Mouse (Mus musculus) thymus, postnatal 0 days (tissue): Measurements from ENCODE around the gene Pfn1. TPM values are rescaled to one million over a fixed set of nuclear protein-coding genes. Genes with fewer than 3 reads are reported as not detected.

Source experiments
- DNase-seq: peaks from one replicate; pipeline ENCODE4 v3.0.0-alpha.2; 2015; ENCODE audit warnings: low spot score
- polyA plus RNA-seq: library from polyadenylated mRNA; unstranded; fragments of >200 nt; fragmentation: Nextera tagmentation; extraction: Ambion mirVana; gene quantifications from 2 replicates; pipeline ENCODE4 v1.2.1, GENCODE M21; 2015

The Pfn1 gene
- polyA plus RNA-seq, 1 experiment from 2014 or later, result 2,783 TPM

DNA sequence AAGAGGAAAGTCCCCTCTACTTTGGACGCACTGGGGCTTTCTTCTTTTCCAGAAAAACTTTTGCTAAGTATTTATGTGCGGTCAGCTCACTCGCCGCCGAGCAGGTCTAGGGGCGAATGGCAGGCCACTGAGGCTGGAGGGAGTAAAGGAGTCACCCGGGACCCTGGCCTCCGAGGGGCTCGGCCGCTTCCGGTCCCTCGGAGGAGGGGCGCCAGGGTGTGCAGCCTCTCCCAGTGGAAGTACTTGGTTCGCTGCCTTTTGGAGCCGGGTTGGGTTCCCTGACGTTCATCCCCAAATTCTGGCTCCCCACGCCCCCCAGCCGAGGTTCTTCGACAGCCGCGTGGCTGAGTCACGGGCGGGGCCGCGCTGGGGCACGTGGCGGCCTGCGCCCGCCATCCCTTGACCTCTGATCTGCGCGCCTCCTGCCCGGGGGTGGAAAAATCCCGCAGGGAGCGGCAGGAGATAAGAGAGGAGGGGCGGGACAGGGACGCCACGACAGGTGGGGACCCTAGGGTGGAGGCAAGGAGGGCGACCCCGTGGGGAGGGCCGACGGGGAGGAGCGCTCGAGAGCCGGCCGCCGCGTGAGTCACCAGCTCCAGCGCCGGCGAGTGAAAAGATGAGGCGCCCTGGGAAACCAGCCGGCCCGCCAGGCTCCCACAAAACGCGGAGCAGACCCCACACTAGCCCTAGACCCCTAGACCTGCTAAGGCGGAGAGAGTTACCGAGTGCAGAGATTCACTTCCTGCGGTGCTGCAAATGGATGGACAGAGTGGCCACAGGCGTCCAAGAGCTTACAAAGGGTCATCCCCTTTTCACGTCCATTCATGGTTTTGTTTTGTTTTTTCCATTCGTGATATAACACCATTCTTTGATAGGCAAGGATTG, 1.4 kb upstream of the Pfn1 start:
- peak; percentile 22 for DNase-seq

DNA sequence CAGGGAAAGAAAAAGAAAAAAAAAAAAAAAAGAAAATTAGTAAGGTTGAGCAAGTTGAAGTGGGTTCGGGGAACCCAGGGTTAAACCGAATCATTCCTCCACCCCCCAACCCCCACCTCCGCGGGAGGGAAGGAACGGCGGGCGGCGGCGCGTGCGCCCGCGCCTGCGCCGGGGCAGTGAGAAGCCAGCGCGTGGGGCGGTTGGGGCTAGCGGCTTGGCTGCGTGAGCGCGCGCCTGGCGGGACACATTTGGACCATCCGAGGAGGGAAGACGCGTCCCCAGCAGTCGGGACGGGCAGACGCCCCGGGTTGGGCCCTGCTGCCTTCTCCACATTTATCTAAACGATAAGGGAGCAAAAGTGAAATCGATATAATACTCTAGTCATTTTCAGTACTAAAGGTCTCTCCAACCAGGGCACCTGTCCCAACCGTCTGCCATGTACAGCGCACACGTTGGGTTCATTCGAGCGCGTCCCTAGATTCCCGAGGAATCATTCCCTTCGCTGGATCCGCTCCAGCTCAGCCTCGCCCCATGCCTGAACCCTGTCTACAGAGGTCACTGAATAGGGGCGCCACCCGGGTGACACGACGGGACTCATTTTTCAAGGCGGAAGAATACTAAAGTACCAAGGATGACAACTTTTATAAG, 603 bp upstream of the Pfn1 start:
- DNase-seq, result peak; percentile 84

DNA sequence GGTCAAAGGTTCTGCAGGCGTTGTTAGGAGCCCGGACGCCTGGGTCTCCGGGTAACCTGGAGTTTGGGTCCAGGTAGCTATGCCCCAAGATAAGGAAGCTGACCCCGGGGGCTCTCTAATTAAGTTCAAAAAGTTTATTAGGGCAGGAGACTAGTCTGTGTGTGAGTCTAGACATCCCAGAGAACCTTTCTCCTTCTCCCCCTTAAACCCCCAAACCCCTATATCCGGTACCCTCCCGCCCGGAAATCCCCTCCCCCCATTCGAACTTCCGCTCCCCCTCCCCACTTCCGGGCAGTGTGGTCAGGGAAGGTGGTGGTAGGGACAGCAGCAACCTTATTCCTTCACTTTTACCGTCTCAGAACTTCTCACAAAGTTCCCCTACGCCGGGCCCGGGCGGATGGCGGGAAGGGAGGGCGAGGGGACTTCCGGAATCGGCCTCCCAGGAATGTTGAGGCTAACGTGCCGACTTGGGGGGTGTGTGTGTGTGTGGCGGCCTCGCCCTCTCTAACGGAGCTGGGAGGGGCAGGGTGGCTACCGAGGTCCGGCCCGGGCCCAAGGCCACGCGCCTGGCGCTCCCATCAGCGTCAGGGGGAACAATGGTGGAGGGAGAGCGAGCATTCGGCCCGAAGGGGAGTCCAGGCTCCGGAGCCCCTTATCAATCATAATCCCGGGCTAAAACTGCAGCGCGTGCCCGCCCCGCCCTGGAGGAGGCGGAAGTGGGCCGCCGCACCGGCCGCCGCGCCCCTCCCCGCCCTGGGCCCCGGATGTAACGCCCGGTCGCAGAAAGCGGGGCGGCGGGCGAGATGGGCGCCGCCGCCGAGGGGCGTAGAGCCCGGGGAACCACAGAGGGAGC, 873 bp downstream of the Pfn1 start:
- peak; percentile 82 for DNase-seq

DNA sequence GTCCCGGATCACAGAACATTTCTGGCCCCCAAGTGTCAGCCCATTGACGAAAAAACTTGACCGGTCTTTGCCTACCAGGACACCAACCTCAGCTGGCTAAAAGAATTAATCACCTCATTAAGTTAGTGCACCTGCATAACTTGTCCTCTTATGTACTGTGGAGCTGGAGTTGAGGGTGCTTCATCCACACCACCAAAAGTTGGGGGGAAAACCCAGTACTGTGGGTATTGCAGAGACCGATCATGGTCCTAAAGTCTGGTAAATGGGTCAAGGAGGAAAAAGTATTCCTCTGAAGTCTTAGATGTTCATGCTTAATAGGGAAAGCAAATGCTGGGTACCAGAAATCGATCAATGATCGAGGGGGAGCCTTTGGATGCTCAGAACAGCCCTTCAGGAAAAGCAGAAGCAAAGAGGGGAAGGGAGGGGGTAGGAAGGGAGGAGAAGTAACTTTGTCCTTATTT, 1.5 kb downstream of the Pfn1 start:
- no peak for DNase-seq

DNA sequence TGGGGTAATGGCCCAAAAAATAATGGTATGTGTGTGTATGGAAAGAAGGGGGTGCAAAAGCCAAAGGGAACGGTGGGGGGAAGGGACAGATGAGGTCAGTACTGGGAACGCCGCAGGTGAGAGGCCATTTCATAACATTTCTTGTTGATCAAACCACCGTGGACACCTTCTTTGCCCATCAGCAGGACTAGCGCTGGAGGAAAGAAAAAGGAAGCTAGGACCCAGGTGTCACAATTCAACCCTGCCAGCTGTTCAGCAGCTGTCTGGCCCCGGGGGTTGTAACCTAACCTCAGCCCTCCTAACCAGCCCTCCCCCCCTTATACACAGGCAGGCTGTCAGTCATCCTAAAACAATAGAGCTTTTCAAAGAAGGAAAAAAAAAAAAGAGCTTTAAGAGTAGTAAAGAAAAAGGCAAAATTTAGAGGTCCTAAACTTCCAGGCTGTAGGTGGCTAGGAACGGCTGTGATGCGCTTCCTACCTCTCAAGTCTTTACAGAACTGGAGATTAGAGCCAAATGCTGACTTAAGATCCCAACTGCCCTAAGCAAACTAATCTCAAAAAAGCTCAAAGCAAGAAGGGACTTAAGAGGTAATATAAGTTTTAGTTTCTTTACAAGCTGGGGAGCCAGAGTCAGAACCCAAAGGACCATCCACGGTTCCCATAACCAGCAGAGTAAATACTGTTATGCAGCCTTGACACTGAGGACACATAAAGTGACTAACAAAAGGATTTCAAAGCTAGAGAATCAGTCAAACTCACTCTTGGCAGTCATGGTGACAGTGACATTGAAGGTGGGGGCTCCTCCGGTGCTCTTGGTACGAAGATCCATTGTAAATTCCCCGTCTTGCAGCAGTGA, 2.2 kb downstream of the Pfn1 start:
- peak; percentile 81 for DNase-seq

DNA sequence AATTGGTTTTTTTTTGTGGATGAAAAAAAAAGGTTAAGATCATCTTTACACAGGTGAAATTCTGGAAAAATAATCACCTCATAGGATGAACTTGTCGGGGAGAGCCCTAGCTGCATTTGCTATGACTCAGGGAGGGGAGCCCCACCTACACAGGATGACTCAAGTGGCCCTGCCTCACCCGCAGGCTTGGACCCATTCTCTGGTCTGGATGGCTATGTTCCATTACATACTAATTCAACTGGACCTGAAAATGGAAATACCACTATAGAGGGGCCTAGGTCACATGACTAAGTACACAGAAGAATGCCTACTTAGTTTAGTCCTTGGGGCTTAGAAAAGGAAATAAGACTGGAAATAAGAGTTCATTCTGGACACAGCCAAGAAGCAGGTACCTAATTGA, 3.1 kb downstream of the Pfn1 start:
- DNase-seq, result no peak

DNA sequence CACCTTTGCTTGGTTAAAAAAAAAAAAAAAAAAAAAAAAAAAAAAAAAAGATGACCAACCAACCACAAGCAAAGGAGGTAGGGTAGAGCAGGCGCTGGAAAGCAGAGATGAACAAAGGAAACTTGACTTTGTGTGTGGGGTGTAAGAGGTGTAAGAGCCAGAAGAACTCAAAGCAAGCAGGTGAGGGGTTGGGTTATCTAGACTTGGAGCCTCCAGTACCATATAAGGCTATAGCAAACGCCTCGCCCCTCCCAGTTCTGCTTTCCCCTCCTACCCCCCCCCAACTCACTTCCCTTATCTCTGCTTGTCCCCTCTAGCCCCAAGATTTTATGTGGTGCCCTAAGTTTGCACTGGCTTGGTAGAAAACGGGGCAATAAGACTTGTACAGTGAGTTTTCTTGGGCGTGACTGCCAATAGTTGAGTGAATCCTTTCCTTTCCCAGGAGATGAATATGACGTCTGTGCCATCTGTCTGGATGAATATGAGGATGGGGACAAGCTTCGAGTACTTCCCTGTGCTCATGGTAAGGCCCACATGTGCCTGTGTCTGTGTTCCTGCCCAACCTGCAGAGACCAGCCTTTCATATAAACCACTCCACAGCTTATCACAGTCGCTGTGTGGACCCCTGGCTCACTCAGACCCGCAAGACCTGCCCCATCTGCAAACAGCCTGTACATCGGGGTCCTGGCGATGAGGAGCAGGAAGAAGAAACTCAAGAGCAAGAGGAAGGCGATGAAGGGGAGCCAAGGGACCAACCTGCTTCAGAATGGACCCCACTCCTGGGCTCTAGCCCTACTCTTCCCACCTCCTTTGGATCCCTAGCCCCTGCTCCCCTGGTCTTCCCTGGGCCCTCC, 3.9 kb downstream of the Pfn1 start:
- peak; percentile 68 for DNase-seq

DNA sequence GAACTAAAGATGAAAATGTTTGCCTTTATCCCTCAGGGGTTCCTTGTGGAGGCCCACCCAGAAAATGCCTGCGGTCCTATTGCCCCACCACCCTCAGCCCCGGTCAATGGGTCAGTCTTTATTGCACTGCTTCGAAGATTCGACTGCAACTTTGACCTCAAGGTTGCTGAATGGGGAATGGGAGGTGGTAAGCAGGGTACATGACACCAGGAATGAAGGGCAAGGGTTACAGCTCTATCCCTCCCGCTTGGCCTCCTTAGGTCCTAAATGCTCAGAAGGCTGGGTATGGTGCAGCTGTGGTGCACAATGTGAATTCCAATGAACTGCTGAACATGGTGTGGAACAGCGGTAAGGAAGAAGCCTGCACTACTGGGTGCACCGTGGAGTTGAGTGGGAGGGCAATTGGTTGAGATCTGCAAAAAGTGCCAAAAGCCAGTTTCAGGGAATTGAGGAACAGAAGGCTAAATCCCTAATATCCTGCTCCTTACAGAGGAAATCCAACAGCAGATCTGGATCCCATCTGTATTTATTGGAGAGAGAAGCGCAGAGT, 5.2 kb downstream of the Pfn1 start:
- DNase-seq, result no peak

DNA sequence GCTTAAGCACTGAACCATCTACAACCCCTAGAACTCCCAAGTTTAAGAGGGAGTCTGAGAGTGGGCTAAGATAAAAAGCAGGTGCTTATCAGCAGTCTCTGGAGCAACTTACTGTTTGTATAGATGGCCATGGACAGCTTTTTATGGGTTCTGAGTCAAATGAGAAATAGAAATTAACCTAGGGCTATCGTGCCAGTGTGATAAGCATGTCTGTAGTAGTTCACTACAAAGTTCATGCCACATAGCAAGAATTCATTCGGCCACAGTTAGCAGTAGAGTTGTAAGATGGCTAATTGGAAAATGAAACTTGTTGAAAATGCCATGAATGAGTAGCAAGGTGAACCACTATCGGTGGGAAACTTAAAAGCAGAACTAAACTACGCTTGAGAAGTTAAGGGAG, 5.9 kb downstream of the Pfn1 start:
- DNase-seq, result no peak

DNA sequence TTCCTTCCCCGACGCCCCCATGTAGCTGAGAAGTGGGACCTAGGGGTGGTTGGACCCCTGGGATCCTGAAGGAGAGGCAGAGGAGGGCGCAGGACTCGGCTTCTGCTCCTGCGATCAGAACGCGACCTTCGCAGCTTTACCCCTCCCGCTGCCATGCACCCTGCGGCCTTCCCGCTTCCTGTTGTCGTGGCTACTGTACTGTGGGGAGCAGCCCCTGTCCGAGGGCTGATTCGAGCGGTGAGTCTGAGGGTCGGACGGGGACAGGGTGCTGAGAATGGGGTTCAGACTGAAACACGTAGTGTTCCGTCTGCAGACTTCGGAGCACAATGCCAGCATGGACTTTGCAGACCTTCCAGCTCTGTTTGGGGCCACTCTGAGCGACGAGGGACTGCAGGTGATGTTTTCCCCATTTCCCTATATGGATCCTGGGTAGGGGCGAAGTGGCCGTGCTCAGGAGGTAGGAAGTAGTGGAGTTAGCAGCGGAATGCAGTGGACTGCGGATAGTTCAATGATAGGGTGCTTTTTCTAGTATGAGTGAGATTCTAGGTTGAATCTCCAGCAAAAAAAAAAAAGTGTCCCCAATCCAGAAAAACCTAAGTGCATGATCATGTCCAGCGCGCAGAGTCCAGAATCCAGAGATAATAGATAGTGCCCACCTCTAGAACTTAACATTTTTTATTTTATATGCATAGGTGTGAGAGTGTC, 6.6 kb downstream of the Pfn1 start:
- DNase-seq, result no peak

DNA sequence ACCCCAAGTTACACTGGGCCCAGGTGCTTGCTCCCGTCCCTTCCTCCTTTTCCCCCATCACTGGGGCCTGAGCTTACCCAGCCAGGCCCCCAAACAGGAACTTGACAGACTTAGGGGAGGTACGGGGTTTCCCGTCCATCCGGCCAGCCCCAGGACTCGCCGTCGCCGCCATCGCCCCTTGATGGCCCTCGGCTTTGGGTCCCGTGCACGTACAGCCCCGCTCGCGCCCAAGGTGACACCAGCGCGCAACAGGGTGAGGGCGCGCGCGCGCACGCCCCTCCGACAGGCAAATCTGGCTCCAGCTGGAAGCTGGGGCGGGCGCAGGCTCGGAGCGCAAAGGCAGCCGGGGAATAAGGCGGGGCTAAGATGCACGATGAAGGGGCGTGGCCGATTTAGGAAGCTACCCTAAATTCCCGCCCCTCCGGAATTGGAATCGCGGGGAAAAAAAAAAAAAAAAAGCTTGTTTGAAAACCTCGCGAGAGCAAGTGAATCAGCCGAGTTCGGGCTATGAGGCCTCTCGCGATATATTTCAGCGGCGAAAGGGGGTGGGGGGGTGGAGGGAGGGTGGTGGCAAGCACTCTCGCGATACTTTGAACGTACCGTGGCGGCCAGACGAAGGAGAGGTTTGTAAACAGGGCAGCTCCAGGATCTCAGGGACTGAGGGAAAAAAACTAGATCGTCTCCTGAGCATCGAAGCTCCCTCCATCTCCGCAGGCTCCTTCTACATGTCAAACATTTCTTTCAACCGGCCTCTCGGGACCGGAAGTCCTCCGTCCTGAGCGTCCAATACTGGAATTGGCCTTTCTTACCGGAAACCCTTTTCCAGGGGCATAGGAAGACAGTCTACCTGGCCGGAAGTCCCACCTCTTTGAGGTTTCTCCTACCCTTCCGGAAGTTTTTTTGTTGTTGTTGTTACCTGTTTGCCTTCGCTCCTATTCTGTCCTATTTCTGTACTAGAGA, 7.5 kb downstream of the Pfn1 start, which contains the start of the genes Rnf167 and Slc25a11:
TSS of gene Rnf167 (plus strand) at position 545 of the 960 bp plus-strand sequence.
TSS of gene Slc25a11 (minus strand) at position 789 of the 960 bp plus-strand sequence.
- DNase-seq, result peak; percentile 99

DNA sequence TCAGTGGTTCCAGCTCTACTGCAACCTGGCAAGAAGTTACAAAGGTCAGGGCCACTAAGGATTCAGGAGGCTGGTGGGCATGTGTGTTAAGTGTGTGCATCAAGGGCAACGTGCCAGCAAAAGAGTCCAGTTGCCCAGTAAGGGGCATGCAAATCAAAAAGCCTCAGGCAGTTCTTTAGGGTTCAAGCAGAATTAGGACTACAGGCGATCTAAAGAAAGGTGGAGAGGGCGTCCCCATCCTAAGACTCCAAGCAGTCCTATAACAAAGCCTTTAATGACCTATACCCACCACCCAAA, 8.2 kb downstream of the Pfn1 start:
- DNase-seq, result no peak

DNA sequence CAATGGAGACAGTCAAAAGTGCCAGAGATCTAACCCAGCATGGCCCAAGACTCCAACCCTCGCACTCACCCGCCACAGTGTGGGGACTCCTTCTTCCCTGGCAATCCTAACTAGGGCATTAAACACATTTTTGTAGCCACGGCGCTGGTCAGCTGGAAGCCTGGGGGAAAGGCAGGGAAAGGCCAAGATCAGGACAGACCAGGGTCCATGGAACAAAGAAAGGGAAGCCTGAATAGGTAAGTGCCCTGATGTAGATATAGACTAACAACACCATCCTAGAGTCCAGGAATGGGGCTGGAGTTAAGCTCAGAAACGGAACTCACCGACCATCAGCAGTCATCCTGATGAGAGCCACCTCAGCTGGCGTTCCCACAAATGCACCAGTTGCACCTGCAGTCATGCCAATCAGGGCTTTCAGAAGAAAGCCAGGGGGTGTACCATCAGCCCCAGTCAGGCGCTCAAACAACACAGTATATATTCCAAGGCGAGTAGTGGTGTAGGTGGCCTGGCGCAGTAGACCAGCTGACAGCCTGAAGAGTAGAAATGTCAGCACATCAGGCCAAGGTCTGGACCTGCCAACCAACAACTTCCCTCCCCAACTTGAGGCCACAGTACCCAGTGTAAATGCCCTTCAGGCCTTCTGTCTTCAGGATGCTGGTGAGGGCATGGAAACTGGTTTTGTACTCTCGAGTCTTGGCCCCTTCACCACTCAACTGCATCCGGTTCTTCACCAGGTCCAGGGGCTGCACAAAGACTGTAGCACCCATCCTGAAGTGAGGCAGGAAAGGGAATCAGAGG, 8.8 kb downstream of the Pfn1 start:
- DNase-seq, result no peak

DNA sequence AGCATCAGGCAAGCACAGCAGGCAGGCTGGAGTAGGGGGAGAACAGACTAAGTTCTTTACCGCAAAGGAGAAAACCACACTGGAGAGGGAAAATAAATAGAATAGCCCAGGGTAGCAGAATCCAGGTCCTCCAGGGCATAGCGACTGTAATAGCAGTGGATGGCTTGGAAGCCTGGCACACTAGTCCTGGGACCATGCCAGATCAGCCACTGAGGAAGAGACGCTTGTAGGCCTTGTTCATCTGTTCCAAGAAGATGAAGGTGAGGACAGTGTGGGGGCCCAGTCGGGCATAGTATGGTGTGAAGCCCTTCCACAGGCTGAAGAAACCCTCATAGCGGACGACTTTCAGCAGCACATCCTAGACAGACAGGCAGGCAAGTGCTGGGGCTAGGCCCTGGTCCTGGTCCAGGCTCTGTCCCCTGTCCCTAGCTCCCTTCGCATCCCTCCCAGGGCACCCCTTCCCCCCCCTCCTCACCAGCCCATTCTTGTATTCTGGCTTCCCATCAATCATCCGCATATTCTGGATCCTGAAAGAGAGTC, 9.8 kb downstream of the Pfn1 start:
- DNase-seq, result no peak

DNA sequence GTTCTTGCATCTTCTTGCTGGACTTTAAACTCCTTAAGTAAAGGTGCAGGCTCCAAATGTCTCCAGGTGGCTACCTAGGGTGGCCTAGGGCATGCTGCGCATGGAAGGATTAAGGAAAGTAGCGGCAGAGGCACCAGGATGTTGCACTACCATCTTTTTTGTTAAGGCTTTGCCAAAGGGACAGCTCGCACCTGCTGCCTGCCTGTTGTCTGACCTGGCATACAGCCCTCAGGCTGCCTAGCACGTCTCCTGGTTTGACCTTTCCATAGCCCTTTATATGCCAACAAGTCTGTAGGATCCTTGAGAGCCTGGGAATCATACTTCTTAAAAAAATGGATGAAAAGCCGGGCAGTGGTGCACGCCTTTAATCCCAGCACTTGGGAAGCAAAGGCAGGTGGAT, 11.4 kb downstream of the Pfn1 start:
- DNase-seq, result no peak

DNA sequence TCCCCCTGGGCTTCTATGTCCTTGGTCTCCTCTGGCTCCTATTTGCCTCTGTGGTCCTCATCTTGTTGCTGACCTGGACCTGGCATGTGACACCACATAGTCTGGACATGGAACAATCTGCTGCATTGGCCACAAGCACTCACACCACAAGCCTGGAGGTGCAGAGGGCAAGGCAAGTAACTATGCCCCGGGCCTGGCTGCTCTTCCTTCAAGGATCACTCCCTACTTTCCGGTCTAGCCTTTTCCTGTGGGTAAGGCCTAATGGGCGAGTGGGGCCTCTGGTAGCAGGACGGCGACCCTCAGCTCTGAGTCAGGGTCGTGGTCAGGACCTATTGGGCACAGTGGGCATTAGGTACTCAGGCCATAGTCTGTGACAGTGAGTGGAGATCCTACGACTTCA, 13.2 kb downstream of the Pfn1 start:
- DNase-seq, result no peak

DNA sequence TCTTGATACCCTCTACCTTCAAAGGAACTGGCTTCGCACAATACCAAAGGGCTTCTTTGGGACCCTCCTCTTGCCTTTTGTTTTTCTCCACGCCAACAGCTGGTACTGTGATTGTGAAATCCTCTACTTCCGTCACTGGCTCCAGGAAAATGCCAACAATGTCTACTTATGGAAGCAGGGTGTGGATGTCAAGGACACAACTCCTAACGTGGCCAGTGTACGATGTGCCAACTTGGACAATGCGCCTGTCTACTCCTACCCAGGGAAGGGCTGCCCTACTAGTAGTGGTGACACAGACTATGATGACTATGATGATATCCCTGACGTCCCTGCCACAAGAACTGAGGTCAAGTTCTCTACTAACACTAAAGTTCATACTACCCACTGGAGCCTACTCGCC, 14.5 kb downstream of the Pfn1 start:
- no peak for DNase-seq
